Mouse (Mus musculus) liver, postnatal 0 days (tissue): ENCODE measurements around the gene Zfp799. TPM values are rescaled to one million over a fixed set of nuclear protein-coding genes. Genes with fewer than 3 reads are reported as not detected.
A peak's percentile ranks its signal among the peaks of the same experiment; 100 is the strongest.

Experiments
- ATAC-seq: fragments of 200-750 bp; cut with Nextera tagmentation; 2 replicates; pipeline ENCODE4 v1.8.0; 2017; ENCODE audit warnings: mild to moderate bottlenecking, moderate library complexity
- DNase-seq: peaks from one replicate; pipeline ENCODE4 v3.0.0-alpha.2; 2016
- H3K27ac ChIP-seq: fragments of 300-500 bp; sonication (generic); 2 replicates; pipeline ENCODE4 v1.5.1; 2014; ENCODE audit warnings: antibody characterized with exemption, moderate library complexity, mild to moderate bottlenecking, low read depth
- H3K27me3 ChIP-seq: fragments of 300-500 bp; sonication (generic); 2 replicates; pipeline ENCODE4 v1.6.1; 2014; ENCODE audit warnings: low read length, control low read depth, mixed read lengths; ENCODE audit not compliant: insufficient read depth
- H3K36me3 ChIP-seq: fragments of 300-500 bp; sonication (generic); replicated peaks from 2 replicates; pipeline ENCODE4 v1.6.1; 2014; ENCODE audit warnings: mild to moderate bottlenecking, control low read depth, low read length, moderate library complexity, mixed read lengths; ENCODE audit not compliant: insufficient read depth
- H3K4me1 ChIP-seq: fragments of 300-500 bp; sonication (generic); 2 replicates; pipeline ENCODE4 v1.6.1; 2014; ENCODE audit warnings: antibody characterized with exemption, mild to moderate bottlenecking, control low read depth; ENCODE audit not compliant: insufficient read depth
- H3K4me2 ChIP-seq: fragments of 300-500 bp; sonication (generic); 2 replicates; pipeline ENCODE4 v1.6.1; 2014; ENCODE audit warnings: low read depth, mild to moderate bottlenecking, low read length, moderate library complexity, mixed read lengths
- H3K4me3 ChIP-seq: fragments of 300-500 bp; sonication (generic); 2 replicates; pipeline ENCODE4 v1.5.1; 2014; ENCODE audit warnings: low read depth, low read length
- H3K9ac ChIP-seq: fragments of 300-500 bp; sonication (generic); replicated peaks from 2 replicates; pipeline ENCODE4 v1.6.1; 2014; ENCODE audit warnings: mild to moderate bottlenecking, moderate library complexity
- H3K9me3 ChIP-seq: fragments of 300-500 bp; sonication (generic); 2 replicates; pipeline ENCODE4 v1.6.1; 2016; ENCODE audit warnings: mild to moderate bottlenecking, control low read depth, low read length, mixed read lengths
- CTCF ChIP-seq: sonication (generic); IDR thresholded peaks from 2 replicates; pipeline ENCODE4 v1.5.1; 2016; ENCODE audit warnings: antibody characterized with exemption, low read depth
- EP300 ChIP-seq: IDR thresholded peaks from 2 replicates; pipeline ENCODE4 v1.6.1; 2016; ENCODE audit warnings: antibody characterized with exemption, low read depth, mild to moderate bottlenecking
- WGBS: fragments of 180-500 bp; shearing (Covaris S2); extraction: QIAGEN DNeasy Blood & Tissue Kit; methylation state at CpG from one replicate; pipeline ENCODE4 v1.1.7; 2014; ENCODE audit not compliant: insufficient replicate concordance; 5-methylcytosine and 5-hydroxymethylcytosine counted together
- polyA plus RNA-seq: library from polyadenylated mRNA; unstranded; fragments of >200 nt; fragmentation: Nextera tagmentation; extraction: Ambion mirVana; gene quantifications from 2 replicates; pipeline ENCODE4 v1.2.1, GENCODE M21; 2015

Gene Zfp799
- polyA plus RNA-seq, 1 experiment from 2014 or later: 2.0 TPM

DNA sequence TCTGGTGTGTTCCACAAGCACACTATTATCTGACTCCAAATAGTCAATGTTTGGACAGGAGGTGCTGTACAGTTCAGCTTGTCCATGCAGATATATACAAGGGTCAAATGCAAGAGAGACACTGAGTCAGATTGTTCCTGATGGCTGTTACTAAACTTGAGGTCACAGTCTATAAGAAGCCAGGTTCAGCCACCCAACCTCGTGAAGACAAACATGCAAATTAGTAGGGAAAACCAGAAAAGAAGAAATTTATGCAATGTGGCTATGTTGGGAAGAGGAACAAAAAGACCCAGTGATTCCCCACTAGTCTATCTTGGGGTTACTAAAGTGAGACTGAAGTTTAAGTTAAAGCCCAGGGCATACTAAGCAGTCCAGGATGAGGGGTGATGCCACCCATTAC, 19.4 kb downstream of the Zfp799 start:
- no peak overlapping the region for H3K4me3 ChIP-seq
- no peaks in the 10 kb centered on the region for H3K36me3 ChIP-seq
- ATAC-seq (no peak), DNase-seq (no peak)
- WGBS: 31% methylated on average over 1 of the region's 1 CpGs
- no peaks in the 10 kb centered on the region for H3K4me1 ChIP-seq
- no peak overlapping the region for H3K4me2 ChIP-seq
- TF ChIP-seq EP300: no peak
- TF ChIP-seq CTCF: no peak
- no peaks in the 10 kb centered on the region for H3K9me3 ChIP-seq
- no peak overlapping the region for H3K9ac ChIP-seq
- H3K27ac ChIP-seq: no peak overlapping the region
- no peaks in the 10 kb centered on the region for H3K27me3 ChIP-seq

GRCm38 (mm10) chr17:32809544-32810374, 20.3 kb downstream of the Zfp799 start, which contains the start of gene Zfp811:
Gene Zfp811, minus strand, starts transcription at chr17:32809931.
- Histone ChIP-seq H3K27me3 (no peaks in the 10 kb centered on the region), H3K36me3 (no peaks in the 10 kb centered on the region), H3K9ac (no peak within 1 kb of the TSS), H3K27ac (no peak within 1 kb of the TSS), H3K4me1 (no peaks in the 10 kb centered on the region), H3K4me3 (0 out of 2 replicates have a peak within 1 kb of the TSS, but pooled peaks have one; percentile 19), H3K9me3 (no peaks in the 10 kb centered on the region), H3K4me2 (peak within 1 kb of the TSS; percentile 50)
- no peak for DNase-seq
- WGBS: 5% methylated on average over 17 of the region's 17 CpGs
- no peak for TF ChIP-seq EP300
- no peak for TF ChIP-seq CTCF
- peak; percentile 27; the same call in 1 of the 2 replicates for ATAC-seq

- no peak for TF ChIP-seq CTCF
- Histone ChIP-seq H3K27me3 (no peaks in the 10 kb centered on the region), H3K4me2 (peak overlapping the region; percentile 50), H3K9ac (no peak overlapping the region), H3K4me1 (no peaks in the 10 kb centered on the region), H3K9me3 (no peaks in the 10 kb centered on the region), H3K36me3 (no peaks in the 10 kb centered on the region), H3K4me3 (0 out of 2 replicates have a peak overlapping the region, but pooled peaks have one; percentile 7), H3K27ac (no peak overlapping the region)
- DNase-seq (no peak), ATAC-seq (no peak)
- 22% methylated on average over 8 of the region's 8 CpGs for WGBS
These were observed 21.1 kb downstream of the Zfp799 start for GRCm38 (mm10) chr17:32808921-32809320.

DNA sequence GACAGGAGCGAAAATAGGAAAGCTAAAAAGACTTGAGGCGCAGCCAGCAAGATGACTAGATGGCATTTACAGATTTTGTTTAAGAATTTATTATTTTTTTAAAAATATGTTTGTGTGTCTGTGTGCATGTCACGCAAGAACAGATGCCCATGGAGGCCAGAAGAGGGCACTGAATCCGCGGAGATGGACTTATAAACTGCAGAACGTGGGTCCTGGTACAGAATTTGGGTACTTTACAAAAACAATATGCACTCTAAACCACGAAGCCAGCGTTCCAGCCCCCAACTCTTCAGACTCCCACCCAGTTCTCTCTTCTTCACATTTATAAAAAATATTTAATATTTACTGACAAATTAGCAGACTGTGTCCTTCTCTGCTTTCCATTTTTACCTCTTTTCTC, 40.8 kb downstream of the Zfp799 start:
- 82% methylated on average over 8 of the region's 8 CpGs for WGBS
- H3K4me2 ChIP-seq: no peak overlapping the region
- ATAC-seq (no peak), DNase-seq (no peak)
- H3K27me3 ChIP-seq: no peaks in the 10 kb centered on the region
- no peak overlapping the region for H3K27ac ChIP-seq
- H3K36me3 ChIP-seq: peaks cover 15% of the 10 kb centered on the region
- H3K9ac ChIP-seq: no peak overlapping the region
- H3K4me1 ChIP-seq: peaks cover 18% of the 10 kb centered on the region
- no peaks in the 10 kb centered on the region for H3K9me3 ChIP-seq
- no peak for TF ChIP-seq CTCF
- no peak for TF ChIP-seq EP300
- H3K4me3 ChIP-seq: no peak overlapping the region

GRCm38 (mm10) chr17:32788576-32788975, 41.5 kb downstream of the Zfp799 start:
- H3K4me1 ChIP-seq: peaks cover 18% of the 10 kb centered on the region
- H3K4me3 ChIP-seq: peak overlapping the region; percentile 84
- no peaks in the 10 kb centered on the region for H3K9me3 ChIP-seq
- ATAC-seq (no peak), DNase-seq (no peak)
- peak overlapping the region; percentile 11; the same call in 1 of the 2 replicates for H3K9ac ChIP-seq
- H3K27me3 ChIP-seq: no peaks in the 10 kb centered on the region
- no peak for TF ChIP-seq CTCF
- TF ChIP-seq EP300: no peak
- no peak overlapping the region for H3K27ac ChIP-seq
- peak overlapping the region; percentile 68 for H3K4me2 ChIP-seq
- peaks cover 22% of the 10 kb centered on the region for H3K36me3 ChIP-seq
- 20% methylated on average over 9 of the region's 9 CpGs for WGBS

DNA sequence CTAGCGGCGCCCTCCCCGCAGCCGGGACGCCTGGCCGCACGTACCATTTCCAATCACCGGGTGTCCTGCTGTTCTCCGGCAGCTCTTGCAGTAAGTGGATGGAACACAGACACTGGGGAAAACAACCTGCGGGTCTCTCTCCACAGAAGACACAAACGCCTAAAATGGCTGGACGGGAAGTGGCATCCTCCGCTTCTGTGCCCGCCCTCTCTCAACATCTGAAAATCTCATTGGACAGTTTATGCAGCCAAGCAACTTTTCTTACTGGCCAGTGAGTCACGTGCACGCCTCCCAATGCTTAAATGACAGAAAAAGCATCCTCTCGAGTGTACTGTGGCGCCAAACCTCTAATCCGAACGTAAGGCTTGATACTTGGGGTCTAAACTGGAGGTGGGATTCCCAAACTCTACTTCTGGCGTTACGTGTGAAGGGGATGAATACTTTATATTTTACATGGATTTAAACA, 41.9 kb downstream of the Zfp799 start, which contains the start of gene Zfp871:
TSS of gene Zfp871 (minus strand) at position 194 of the 466 bp plus-strand sequence.
- Histone ChIP-seq H3K4me3 (peak within 1 kb of the TSS; percentile 84), H3K4me1 (peaks cover 18% of the 10 kb centered on the region), H3K27ac (peak within 1 kb of the TSS; percentile 96), H3K4me2 (peak within 1 kb of the TSS; percentile 68), H3K36me3 (peaks cover 25% of the 10 kb centered on the region), H3K27me3 (no peaks in the 10 kb centered on the region), H3K9ac (peak within 1 kb of the TSS; percentile 93), H3K9me3 (no peaks in the 10 kb centered on the region)
- WGBS: under 1% methylated on average over 22 of the region's 22 CpGs
- ATAC-seq: peak; percentile 95
- peak; percentile 87 for DNase-seq
- TF ChIP-seq CTCF (no peak), EP300 (no peak)
